Mouse (Mus musculus): ENCODE measurements at regions not wholly inside any gene's neighbourhood (a gene's known extent, or its start where the extent isn't known, plus 50 kb on each side); places are given as distances from the start of the nearest gene placed in this dataset.

DNA sequence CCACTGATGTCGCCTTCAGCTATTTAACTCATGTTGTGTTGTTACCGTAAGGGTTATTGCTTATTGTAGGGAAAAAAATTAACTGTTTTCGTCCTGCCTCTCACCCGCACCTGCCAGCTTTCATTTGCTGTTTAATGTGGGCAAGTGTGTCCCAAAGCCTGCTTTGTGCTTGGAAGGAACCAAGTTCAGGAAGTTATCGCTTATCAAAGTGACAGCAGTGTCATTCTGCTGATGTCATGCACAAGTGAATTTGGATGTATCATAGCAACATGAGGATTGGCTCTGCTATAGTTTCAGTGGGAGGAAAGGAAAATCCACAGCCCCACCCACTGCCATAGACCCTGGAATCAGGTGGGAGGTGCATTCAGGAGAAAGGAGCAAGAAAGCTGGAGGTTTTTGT, 276.5 kb downstream of the Rnf144b start:
- DNase-seq (ENCODE audit: low read depth, low spot score) = no peak

DNA sequence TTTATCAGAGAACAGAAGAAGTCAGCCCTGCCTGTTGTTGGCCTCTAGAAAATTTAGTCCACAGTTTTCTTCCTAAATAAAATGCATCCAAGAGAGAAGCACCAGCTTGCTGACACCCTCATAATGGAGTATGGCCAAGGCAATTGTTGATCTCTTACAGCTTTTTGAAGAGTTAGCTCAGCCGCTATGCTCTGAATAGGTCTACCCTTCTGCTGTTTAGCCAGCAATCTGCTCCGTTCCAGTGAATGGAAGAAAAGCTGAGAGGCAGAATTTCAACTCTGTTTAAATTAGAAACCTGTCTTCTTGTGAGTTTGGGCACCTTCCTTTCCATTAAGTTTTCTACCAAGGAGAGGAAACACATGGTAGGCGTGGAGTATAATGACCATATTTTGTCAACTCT, 290.8 kb downstream of the Rnf144b start:
- no peak for DNase-seq (ENCODE audit: low read depth, low spot score)

DNA sequence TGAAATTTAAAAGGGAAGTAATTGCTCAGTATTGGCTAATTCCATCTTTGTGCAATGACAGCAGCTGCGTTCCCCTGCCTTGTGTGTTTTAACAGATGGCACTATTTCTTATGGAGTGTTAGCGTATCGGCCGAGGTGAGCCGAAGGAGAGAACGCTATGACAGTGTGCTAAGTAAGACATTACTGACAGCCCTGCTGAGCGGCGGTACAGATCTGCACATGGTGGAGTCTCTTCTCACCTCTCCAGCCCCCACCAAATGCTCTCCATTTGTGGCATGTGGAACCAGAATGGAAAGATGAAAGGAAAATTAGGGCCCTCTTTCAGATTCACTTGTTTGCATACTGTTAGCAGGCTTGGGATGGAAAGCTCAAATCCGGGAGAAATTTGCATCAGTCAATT, 291.5 kb downstream of the Rnf144b start:
- DNase-seq (ENCODE audit: low read depth, low spot score) = no peak

DNA sequence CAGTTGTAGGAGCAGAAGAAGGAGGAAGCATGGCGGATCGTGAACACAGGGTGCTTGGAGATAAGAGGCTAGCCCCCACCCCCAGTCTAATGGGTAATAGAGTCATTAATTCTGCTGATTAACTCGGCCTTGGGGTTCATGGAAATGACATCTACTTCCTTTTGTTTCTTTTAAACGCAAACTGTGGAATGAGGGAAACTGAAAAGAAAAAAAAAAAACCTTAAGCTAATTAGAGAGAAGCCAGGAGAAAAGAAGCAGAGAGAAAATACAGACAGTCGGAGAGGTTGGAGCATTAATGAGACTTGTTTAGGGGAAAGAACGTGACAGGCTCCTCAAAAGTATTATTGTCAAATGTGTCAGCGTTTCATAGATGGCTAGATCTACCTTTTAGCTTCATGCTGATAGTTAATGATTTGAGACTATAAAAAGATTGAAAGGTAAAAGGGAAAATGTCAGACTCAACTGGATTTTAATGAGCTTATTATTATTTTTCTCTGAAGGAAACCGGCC, 307.5 kb downstream of the Rnf144b start:
- DNase-seq (ENCODE audit: low read depth, low spot score) = no peak

DNA sequence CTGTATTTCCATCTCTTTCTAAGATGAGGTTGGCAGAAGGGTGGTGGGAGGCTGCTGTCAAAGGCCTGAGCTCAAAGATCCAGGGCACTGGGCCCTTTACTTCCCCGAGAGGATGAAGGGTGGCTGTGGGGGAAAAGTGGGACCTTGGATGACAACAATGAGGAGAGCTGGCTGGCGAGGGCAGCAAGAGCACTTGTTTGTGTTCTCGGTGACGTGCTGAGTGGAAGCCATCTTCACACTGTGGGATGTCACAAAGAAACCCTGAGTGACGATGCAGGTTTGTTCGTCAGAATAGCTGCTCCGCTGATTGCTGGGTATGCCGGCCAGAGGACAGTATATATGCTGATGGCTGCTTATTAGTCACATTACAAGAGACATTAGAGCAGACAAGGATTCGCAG, 308.0 kb downstream of the Rnf144b start:
- no peak for DNase-seq (ENCODE audit: low read depth, low spot score)

DNA sequence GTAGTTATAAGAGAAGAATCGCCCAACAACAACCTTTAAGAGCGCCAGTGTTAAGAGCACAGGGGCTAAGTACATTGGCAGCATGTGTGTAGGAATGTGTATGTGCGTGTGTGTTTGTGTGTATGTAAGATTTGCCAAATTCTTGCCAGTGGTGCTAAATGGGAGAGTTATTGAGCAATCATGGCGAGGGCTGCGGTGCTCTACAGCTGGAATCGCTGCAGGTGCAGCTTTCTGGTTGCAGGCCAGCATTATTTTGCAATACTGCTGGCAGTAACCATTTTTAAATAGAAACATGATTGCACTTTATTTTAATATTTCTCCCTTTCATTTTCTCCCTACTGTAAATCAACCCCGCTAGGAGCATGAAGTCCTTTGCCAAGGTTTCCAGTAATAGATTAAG, 313.2 kb downstream of the Rnf144b start:
- DNase-seq (ENCODE audit: low read depth, low spot score) = no peak

DNA sequence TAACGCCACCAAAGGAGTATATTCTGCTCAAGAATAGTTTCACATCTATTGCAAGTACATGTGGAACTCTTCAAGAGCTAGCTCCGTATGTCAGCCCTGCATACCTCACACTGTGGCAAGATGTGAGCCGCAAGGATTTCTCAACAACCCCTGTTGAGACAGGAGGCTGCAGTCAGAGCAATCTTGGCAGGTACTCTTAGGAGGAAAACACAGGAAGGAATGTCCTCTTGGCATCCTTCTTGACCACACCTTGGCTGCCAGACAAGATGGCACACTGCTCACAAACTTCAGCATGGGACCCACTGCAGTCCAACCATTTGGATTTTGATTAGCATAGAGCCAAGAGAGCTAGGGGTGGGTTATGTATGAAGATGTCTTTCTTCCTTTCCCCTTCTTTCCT, 322.4 kb downstream of the Rnf144b start:
- no peak for DNase-seq (ENCODE audit: low read depth, low spot score)

DNA sequence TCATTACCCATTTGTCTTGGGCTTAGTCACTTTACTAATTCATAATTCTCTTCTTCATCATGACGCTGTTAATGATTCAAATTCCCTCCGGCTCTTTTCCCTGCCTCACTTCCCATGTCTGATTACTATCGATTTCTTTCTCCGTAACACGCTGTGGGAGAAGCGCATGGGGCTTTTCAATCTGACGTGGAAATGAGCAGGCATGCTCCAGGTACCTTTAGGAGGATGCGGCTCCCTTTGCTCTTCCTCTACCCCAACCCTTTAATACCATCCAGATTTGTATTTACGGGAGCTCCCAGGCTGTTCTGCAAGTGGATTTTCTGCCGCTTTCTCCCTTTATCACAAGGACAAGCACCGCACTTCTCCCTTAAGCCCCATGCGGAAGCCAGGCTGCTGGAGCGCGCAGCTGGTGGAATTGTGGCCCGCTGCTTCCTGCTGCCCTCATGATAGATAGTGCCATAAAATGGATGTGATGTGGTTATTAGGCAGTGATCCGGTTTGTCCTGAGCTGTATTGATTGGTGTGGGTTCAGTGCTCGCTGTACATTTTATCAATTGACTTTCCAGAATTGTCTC, 329.8 kb downstream of the Rnf144b start:
- DNase-seq (ENCODE audit: low read depth, low spot score) = no peak

DNA sequence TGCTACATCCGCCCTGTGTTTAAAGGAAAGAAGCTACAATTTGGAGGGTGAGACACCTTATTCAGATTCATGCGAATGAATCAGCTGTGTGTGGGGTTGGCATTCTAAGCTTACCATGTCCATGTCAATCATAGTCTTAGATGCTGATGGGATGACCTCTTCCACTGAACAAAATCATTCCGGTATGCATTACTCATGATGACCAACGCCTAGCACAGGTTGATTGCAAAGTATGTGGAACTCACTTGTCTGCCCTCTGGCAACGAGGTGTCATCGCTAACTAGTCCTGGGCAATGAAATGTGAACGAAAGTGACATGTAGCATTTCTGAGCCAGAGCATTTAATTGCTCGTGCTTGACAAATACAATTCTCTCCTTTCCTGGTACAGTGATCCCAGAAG, 339.7 kb downstream of the Rnf144b start:
- DNase-seq (ENCODE audit: low read depth, low spot score) = no peak

DNA sequence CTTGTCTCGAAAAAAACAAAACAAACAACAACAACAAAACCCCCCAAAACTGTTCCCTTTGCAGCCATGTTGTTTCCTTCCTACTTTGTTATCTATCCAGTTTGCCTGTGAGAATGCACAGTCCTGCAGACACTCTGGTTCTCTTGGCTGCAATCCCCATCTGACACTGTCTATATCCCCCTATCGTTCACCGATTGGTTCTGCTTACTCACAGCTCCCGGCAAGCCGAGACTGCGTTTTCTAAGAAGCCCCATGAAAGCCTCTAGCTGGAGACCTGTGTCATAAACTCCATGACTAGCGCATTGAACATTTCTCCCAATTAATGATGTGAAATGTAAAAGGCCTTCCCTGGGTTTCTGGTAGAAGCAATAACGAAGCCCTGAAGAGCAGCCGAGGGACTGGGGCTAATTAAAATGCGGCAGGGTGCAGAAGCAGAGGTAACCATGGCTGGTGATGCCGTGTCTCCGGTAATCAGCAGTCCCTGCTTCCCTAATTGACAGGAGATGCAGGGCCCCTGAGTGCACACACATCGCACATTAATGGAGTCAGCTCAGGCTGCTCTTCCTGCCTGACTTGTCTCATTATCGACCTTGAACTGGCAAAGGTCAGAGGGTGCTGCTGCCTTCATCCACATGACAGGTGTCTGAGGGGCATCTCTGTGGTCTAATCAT, 349.2 kb downstream of the Rnf144b start:
- DNase-seq (ENCODE audit: low read depth, low spot score) = no peak

DNA sequence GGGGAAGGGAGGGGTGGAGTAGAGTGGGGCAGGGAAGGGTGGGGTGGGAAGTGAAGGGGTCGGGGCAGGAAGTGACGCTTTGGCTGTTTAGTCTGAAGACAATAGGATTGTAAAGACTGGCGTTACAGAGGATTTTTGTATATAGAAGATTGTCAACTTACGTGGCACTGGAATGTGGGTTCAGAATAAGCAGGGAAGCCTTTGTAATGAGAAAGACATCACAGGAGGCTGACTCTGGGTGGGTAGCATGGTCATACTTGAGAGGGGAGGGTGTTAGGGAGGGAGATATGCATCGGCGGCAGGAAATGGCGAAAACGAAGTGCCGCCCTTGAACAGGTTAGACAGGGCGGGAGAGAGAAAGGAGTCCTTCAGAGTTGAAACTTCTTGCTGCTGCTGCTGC, 357.7 kb downstream of the Rnf144b start:
- no peak for DNase-seq (ENCODE audit: low read depth, low spot score)

DNA sequence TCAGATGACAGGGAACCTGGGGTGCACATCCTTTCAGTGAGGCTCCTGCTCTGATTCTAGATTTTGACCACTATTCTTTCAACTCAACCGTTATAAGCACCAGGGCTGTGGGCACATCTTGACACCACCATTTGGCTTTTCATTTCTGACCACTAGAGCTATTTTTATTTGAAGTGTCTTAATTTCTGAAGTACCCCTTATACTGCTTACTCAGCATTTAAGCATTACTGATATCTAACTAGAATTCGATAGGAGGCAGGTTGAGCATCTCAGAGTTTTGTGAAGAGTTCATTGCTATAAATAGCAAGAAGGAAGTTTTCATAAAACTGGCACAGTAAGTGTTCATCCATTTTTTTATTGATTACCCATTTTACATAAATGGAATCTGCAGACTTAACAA, 362.4 kb downstream of the Rnf144b start:
- no peak for DNase-seq (ENCODE audit: low read depth, low spot score)

DNA sequence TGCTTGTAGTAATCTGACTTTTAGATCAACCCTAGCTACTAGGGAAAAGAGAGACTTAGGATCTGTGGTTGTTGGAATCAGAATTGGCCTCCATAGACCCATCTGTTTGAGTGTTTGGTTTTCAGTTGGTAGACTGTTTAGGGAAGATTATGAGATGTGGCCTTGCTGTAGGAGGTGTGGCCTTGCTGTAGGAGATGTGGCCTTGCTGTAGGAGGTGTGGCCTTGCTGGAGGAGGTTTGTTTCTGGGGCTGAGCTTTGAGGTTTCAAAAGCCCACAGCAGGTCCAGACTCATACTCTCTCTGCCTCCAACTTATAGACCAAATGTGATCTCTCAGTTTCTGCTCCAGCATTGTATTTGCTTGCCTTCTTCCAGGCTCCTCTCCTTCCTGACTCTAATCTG, 363.7 kb downstream of the Rnf144b start:
- DNase-seq (ENCODE audit: low read depth, low spot score) = no peak

DNA sequence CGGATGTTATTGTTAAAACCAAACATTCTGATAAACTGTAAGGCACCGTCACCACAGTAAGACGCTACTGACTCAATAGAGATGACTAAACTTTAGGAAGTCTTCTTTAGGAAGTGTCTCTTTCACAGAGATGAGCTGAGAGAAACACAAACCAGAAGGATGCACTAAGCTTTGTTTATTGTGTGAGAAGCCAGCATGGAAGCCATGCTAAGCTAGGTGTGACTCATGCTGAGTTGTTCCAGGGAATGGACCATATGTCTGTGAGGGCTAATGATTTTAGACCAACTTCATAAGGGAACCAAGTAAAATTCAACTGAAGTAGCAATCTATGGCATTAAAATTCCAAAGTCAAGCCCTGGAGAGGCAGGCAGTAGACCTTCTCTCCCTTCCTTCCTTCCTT, 364.2 kb downstream of the Rnf144b start:
- no peak for DNase-seq (ENCODE audit: low read depth, low spot score)

DNA sequence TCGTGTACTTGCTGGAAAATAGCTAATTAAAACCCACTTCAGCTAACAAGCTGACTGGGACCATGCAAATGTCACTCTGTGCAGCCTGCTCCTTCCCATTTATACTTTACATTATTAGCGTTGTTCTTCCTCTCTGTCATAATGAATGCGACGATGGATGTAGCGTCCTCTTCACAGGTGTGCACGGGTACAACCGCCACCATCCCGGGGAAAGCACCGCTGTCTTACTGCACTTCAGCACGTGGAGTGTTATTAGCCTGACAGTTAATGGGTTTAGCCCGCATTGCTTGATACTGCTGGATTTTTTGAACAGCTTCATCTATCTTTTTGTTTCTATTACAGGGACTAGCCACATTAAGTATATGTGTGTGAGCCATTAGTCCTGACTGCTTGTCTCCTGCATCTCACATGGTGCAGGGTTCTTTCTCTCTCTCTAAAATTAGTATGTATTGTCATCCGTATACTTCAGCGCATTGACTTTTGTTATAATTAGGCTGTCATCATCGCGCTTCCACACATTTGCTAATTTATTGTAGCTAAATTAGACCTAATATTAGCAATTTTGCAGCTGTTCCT, 383.0 kb downstream of the Rnf144b start:
- DNase-seq (ENCODE audit: low read depth, low spot score) = no peak

DNA sequence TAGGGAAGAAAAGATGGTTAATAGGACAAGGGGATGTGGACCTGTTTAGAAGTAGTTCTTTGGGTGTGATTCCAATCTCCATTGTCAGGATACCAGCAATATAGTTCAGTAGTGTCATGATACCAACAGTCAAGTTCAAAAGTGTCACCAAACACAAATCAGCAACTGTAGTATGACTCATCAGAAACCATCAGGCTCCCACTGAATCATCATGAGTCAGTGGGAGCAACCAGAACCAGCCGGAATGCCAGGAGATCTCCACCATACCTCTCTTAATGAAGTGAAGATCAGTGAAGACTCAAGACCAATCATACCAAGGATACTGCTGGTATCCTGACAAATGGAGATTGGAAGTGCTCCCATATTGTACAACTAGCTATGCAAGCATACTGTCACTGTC, 410.5 kb downstream of the Rnf144b start:
- no peak for DNase-seq (ENCODE audit: low read depth, low spot score)

DNA sequence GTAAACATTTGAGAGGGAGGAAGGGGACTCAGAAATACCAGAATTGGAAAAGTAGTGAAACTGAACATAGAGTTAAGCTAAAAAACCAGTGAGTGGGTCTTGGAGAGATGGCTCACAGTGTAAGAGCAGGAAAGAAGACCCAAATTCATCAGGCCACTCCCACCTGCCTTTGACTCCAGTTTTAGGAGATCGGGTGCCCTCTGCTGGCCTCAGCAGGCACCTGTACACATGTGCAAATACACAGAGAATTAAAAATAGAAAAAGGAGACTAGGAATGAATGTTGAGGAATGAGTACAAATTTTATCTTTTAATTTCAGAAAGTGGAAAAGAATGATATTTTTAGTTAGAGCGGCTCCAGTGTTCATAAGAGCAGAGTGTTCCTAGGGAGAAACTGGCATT, 414.7 kb downstream of the Rnf144b start:
- no peak for DNase-seq (ENCODE audit: low read depth, low spot score)

DNA sequence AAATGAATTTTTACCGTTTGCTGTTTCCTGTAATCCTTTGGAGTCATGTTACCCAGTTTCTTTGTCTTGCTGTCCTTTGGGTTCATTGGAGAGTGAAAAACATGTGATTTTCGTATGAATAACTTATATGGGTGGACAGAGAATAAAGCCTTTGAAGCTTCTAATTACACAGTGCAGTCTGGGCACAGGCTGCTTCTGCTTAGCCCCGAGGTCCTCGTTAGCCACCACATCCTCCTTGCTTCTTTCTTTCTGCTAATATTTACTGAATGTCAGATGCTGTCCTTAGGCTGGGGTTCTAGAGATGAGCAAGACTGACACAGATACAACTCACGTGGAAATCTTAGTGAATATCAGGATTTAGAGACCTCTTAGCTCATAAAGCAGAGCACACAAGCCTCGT, 427.2 kb downstream of the Rnf144b start:
- no peak for DNase-seq (ENCODE audit: low read depth, low spot score)

DNA sequence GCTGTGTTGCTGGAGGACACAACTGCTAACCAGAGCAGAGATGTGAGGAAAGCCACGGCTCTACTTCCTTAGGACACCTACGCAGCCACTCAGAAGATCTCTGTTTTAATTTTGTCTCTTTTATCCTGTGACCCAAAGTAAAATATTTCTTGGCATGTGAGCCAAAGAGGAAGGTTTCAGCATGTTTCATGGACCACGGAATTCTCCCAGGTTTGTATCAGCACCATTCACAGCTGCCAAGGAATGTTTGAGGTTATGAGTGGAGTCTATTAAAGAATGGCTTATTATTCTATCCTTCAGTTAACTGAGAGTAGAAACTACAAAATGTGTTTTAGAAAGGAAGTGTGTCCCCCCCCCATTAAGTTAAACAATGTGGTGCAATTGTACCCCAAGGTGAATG, 429.8 kb downstream of the Rnf144b start:
- DNase-seq (ENCODE audit: low read depth, low spot score) = no peak

DNA sequence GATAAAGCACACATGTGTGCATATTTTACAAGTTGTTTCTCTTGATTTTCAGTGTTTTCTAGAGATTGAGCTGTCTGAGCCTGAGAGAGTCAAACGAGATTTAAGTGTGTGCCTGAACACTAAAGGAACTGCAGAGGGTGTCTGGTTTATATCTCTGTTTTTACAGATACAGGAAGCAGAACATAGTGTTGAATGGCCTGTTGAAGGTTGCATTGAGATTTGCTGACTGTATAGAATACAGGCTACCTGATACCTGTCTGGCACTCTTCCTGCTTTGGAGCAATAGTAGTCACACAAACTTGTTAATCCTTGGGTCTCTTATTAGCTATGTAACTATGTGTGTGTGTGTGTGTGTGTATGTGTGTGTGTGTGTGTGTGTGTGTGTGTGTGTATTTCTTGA, 431.7 kb downstream of the Rnf144b start:
- no peak for DNase-seq (ENCODE audit: low read depth, low spot score)

DNA sequence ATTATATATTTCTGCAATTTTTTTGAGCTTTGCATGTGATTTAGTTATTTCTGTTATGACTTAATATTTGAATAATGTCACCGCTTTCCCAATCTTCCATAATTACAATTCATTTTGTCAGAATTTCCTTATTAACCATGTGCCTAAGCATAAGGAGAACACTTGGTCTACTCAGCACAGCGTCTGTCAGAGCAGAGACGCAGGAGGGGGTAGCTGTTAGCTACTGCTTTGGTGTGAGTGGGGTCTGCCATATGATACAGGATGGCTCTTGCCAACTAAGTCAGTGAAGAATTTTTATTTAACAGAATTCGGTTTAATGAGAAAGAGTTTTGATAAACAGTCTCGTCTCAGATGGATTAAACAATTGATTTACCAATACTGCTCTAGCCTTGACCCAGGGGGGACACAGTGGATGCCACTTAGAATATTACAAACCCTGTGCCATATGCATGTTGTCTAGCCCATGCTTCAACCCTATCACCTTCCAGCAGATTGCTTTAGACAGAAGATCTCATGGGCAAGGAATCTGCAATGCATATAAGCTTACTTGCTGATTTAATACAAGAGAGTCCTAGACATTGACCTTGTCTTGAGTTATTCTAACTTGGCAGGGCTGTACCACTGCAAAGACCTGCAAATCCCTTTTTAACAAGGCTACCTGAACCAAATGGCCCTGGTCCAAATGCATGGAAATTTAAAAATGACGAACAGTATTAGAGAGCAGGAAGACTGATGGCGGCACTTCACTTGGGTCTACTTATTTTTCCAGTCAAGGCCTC, 434.9 kb downstream of the Rnf144b start:
- DNase-seq (ENCODE audit: low read depth, low spot score) = no peak

DNA sequence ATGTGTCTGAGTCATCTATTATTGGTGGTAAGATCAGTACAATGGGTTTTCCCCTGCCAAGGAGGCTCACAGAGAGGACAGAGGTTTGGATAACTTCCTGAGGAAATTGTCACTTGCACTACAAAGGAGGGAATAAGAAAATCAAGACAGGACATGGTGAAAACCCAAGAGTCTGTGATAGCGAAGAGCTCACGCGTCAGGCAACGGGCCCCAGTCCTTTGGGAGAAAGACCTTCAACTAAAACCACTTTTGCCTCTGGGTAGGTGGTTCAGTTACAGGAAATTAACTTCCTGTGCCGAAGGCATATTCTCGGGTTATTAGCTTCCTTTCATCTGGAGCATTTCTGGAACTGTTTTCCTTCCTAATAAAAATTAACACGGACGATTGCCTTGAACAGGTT, 440.4 kb downstream of the Rnf144b start:
- no peak for DNase-seq (ENCODE audit: low read depth, low spot score)

DNA sequence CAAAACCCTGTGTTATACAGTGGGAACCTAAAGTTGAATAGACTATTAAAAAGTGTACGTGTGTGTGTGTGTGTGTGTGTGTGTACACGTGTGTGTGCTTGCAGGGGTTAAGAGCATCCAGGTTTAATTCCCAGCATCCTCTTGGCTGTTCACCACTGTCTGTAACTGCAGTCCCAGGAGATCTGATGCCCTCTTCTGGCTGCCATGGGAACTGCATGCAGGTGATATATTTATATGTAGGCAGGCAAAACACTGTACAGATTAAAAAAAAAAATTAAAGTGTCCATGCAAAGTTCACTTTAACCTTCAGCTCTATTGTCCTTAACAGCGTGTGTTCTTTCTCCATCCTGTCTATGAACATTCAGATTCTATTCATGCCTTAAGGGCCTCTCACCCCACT, 454.1 kb downstream of the Rnf144b start:
- no peak for DNase-seq (ENCODE audit: low read depth, low spot score)

Measured in embryo, embryonic 11.5 days (tissue).